Mouse (Mus musculus) forebrain, postnatal 0 days (tissue): ENCODE data around the gene Ltbp3. TPM values are rescaled to one million over a fixed set of nuclear protein-coding genes. Genes with fewer than 3 reads are reported as not detected.

ENCODE experiments used
- ATAC-seq: fragments of 200-750 bp; cut with Nextera tagmentation; 2 replicates; pipeline ENCODE4 v1.8.0; 2017; ENCODE audit warnings: mild to moderate bottlenecking, moderate library complexity
- DNase-seq: peaks from one replicate; pipeline ENCODE4 v3.0.0-alpha.2; 2015
- H3K27ac ChIP-seq: fragments of 300-500 bp; sonication (generic); 2 replicates; pipeline ENCODE4 v1.5.1; 2014; ENCODE audit warnings: low read depth, mild to moderate bottlenecking, antibody characterized with exemption, low read length, moderate library complexity, mixed read lengths
- H3K27me3 ChIP-seq: fragments of 300-500 bp; sonication (generic); 2 replicates; pipeline ENCODE4 v1.6.1; 2014; ENCODE audit warnings: mild to moderate bottlenecking, low read length, mixed read lengths; ENCODE audit not compliant: insufficient read depth
- H3K36me3 ChIP-seq: fragments of 300-500 bp; sonication (generic); 2 replicates; pipeline ENCODE4 v1.6.1; 2014; ENCODE audit warnings: mild to moderate bottlenecking, moderate library complexity; ENCODE audit not compliant: insufficient read depth
- H3K4me1 ChIP-seq: fragments of 300-500 bp; sonication (generic); 2 replicates; pipeline ENCODE4 v1.6.1; 2014; ENCODE audit warnings: antibody characterized with exemption; ENCODE audit not compliant: insufficient read depth
- H3K4me2 ChIP-seq: fragments of 300-500 bp; sonication (generic); 2 replicates; pipeline ENCODE4 v1.6.1; 2014; ENCODE audit warnings: low read depth, mild to moderate bottlenecking, moderate library complexity
- H3K4me3 ChIP-seq: fragments of 300-500 bp; sonication (generic); 2 replicates; pipeline ENCODE4 v1.5.1; 2014; ENCODE audit warnings: low read depth, low read length, mixed read lengths
- H3K9ac ChIP-seq: fragments of 300-500 bp; sonication (generic); 2 replicates; pipeline ENCODE4 v1.6.1; 2014; ENCODE audit warnings: mild to moderate bottlenecking
- H3K9me3 ChIP-seq: fragments of 300-500 bp; sonication (generic); 2 replicates; pipeline ENCODE4 v1.6.1; 2016; ENCODE audit warnings: low read length
- CTCF ChIP-seq: sonication (generic); IDR thresholded peaks from 2 replicates; pipeline ENCODE4 v1.5.1; 2016; ENCODE audit warnings: antibody characterized with exemption, control low read depth, low read depth
- WGBS: fragments of 180-500 bp; shearing (Covaris S2); extraction: QIAGEN DNeasy Blood & Tissue Kit; methylation state at CpG from one replicate; pipeline ENCODE4 v1.1.7; 2014; 5-methylcytosine and 5-hydroxymethylcytosine counted together
- polyA plus RNA-seq: library from polyadenylated mRNA; unstranded; fragments of >200 nt; fragmentation: Nextera tagmentation; extraction: Ambion mirVana; gene quantifications from 2 replicates; pipeline ENCODE4 v1.2.1, GENCODE M21; 2015
- total RNA-seq: library from RNA; depleted of rRNA; stranded (reverse); fragments of >200 nt; gene quantifications from 2 replicates; pipeline ENCODE4 v1.2.3, GENCODE M21; 2014

The Ltbp3 gene
- total and polyA plus RNA-seq, 2 experiments from 2014 or later: 12.4 to 22.7 TPM

DNA sequence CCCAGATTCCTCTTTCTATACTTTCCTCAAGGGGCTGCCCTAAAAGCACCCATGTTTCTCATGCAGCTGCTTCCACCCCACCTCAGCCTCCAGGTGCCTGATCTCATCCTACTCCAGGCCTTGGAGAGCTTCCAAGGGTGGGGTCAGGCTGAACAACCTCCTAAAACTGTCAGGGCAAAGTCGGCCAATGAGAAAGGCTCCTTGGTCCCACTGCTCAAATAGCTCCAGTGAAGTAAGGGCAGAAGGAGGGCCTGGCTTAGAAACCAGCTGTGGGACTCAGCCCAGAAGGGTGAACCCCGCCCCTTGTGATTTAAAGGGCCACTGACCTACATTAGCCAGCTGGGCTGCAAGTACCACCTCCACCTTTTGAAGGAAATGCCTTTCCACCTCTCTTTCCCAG is 27.0 kb upstream of the Ltbp3 start:
- no peak for TF ChIP-seq CTCF
- Histone ChIP-seq H3K4me3 (no peak overlapping the region), H3K9ac (no peak overlapping the region), H3K9me3 (no peaks in the 10 kb centered on the region), H3K27ac (no peak overlapping the region), H3K36me3 (peaks cover 46% of the 10 kb centered on the region), H3K4me2 (peak overlapping the region; percentile 57), H3K27me3 (no peaks in the 10 kb centered on the region), H3K4me1 (peaks cover 9% of the 10 kb centered on the region)
- DNase-seq (no peak), ATAC-seq (no peak)
- 17% methylated on average over 2 of the region's 2 CpGs for WGBS

DNA sequence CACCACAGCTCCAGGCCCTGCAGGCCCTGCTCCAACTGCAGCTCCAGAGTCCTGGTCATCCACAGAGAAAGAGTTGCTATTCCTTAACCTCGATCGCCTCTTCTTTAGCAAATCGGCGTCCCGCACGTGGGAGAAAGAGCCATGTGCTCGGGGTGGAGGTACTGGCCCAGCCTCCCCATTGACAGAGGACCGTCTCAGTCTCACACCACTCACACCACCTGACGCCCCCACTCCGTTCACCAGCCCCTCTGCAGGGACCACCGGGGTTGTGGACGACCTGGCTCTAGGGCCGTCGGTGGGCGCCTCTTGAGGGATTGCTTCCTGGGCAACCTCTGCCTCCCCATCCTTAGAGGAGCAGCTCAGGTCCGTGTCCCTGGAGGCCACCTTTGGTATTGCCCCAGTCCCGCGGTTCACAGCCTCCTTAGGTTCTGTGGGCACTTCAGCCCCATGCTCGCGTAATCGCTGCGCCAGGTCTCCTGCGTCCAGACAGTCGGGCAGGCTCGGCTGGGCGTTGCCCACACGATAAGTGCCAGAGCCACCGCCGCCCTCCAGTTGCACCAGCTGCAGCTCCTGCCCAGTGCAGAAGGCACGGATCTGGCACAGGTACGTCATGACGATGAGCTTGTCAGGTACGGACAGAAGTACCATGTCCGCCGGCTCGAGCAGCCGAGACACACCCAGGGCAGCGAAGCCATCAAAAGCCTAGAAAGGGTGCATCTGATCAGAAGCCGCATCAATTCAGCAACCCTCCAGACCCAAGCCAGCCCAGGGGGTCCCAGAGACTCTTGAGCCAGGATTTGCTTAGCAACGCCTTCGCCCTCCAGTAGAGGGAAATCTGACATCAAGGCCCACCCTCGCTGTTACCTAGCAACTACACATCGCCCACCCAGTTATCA is 24.7 kb upstream of the Ltbp3 start:
- peak overlapping the region; percentile 61 for H3K9ac ChIP-seq
- ATAC-seq (peak; percentile 92), DNase-seq (peak; percentile 75)
- H3K27me3 ChIP-seq: no peaks in the 10 kb centered on the region
- peak overlapping the region; percentile 67 for H3K27ac ChIP-seq
- peaks cover 47% of the 10 kb centered on the region for H3K36me3 ChIP-seq
- 19% methylated on average over 43 of the region's 43 CpGs for whole genome bisulfite sequencing
- H3K4me1 ChIP-seq: peaks cover 9% of the 10 kb centered on the region
- H3K4me2 ChIP-seq: peak overlapping the region; percentile 57
- H3K4me3 ChIP-seq: peak overlapping the region; percentile 40
- no peaks in the 10 kb centered on the region for H3K9me3 ChIP-seq
- TF ChIP-seq CTCF: peak; percentile 59

DNA sequence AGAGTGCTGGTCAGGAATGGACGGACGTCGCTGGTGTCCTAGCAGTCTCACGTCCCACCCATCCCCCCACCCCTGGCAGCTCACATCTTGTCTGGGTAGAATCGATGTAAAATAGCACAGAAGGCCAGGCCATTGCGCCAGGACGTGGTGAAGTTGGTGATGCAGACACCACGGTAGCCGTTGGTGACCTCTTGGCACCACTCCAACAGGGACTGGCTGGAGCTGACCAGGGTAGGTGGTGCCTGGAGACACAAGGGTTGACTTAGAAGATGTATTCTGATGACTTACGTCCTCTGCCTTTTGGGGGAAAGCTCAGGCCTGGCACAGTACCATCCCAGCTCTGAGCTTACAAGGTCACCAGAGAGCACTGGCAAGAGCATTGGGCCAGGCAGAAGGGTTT is 23.7 kb upstream of the Ltbp3 start:
- ATAC-seq (no peak), DNase-seq (no peak)
- WGBS: 50% methylated on average over 10 of the region's 10 CpGs
- no peaks in the 10 kb centered on the region for H3K9me3 ChIP-seq
- peaks cover 9% of the 10 kb centered on the region for H3K4me1 ChIP-seq
- peak overlapping the region; percentile 57; the same call in 1 of the 2 replicates for H3K4me2 ChIP-seq
- H3K9ac ChIP-seq: no peak overlapping the region
- peak overlapping the region; percentile 45; the same call in 1 of the 2 replicates for H3K27ac ChIP-seq
- H3K4me3 ChIP-seq: no peak overlapping the region
- H3K36me3 ChIP-seq: peaks cover 47% of the 10 kb centered on the region
- no peaks in the 10 kb centered on the region for H3K27me3 ChIP-seq
- TF ChIP-seq CTCF: no peak

DNA sequence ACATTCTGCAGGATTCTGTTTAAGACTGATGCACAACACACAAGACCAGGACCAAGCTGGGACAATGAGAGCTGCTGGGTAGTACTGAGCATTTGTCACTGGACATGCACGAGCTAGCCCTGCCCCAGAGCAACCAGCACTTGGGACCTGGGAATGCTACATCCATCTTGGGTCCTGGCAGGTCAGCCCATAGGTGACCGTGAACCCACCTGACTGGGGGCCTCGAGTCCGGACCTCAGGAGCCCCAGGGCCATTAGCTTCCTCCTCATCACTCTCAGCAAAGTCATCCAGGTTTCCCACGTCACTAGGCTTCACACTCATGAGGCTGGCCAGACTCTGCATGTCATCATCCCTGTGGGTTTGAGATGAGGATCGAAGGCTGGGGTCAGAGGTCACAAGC is 19.5 kb upstream of the Ltbp3 start:
- H3K4me1 ChIP-seq: peaks cover 10% of the 10 kb centered on the region
- no peak overlapping the region for H3K4me2 ChIP-seq
- 93% methylated on average over 6 of the region's 6 CpGs for WGBS
- H3K36me3 ChIP-seq: peaks cover 62% of the 10 kb centered on the region
- no peak overlapping the region for H3K27ac ChIP-seq
- H3K9me3 ChIP-seq: no peaks in the 10 kb centered on the region
- H3K27me3 ChIP-seq: no peaks in the 10 kb centered on the region
- no peak for ATAC-seq
- H3K9ac ChIP-seq: no peak overlapping the region
- DNase-seq: no peak
- no peak for TF ChIP-seq CTCF
- H3K4me3 ChIP-seq: no peak overlapping the region

DNA sequence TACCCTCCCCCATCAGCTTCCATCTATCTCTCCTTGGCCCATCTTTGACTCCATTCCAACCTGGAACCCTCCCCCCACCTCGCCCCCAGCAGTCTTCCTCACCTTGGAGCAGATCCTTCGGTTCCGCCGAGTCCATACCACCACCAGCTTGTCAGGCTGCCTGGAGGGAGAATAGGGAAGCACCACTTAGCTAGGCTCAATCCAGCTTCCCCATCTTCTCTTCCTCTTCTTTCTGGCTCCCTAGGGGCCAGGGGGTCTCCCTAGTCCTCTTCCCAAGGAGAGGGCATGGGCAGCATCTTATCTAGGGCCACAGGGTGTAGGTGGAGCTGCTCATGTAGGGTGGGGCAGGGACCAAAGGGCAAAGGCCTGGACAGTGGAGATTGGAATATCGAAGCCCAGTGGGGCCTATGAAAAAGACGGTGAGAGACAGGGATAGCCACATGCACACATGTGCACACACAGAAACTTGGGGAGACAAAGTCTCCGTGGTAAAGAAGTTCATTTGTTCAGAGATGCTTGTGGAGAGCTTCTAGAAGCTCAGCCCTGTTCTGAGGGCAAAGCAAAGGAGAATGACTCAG is 17.8 kb upstream of the Ltbp3 start:
- no peak overlapping the region for H3K4me2 ChIP-seq
- DNase-seq: no peak
- no peaks in the 10 kb centered on the region for H3K27me3 ChIP-seq
- no peak for ATAC-seq
- peaks cover 55% of the 10 kb centered on the region for H3K36me3 ChIP-seq
- H3K4me3 ChIP-seq: no peak overlapping the region
- no peak for TF ChIP-seq CTCF
- no peak overlapping the region for H3K9ac ChIP-seq
- 92% methylated on average over 7 of the region's 7 CpGs for WGBS
- no peaks in the 10 kb centered on the region for H3K9me3 ChIP-seq
- H3K27ac ChIP-seq: no peak overlapping the region
- H3K4me1 ChIP-seq: peaks cover 20% of the 10 kb centered on the region

DNA sequence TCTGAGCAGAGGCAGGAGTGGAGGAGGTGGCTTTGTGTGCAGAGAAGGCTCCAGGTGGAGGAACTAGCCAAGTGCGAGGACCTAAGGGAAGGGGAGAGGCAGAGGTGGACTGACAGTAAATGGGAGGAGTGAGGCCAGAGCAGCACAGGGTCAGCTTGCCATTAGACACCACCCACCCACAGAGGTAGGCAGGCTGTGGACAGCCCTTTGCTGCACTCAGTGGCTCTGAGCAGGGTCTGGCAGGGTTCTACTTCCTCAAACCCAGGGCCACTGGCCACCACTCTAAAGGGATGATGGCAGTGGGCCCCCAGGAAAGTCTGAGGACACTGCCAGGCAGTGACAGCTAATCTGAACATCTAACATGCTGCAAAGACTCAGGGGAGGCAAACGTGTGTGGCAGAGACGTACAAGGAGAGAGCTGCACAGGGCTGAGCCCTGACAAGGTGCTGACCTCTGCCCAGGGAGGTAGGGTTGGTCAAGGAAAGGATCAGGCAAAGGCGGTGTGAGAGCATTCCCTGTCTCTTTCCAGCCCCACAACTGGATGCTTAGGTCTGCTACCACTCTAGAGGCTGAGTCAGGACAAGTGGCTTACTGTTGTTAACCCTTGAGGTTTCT is 16.7 kb upstream of the Ltbp3 start:
- peaks cover 49% of the 10 kb centered on the region for H3K36me3 ChIP-seq
- TF ChIP-seq CTCF: no peak
- no peak overlapping the region for H3K9ac ChIP-seq
- H3K4me2 ChIP-seq: no peak overlapping the region
- no peak for DNase-seq
- H3K27me3 ChIP-seq: no peaks in the 10 kb centered on the region
- H3K27ac ChIP-seq: no peak overlapping the region
- H3K9me3 ChIP-seq: no peaks in the 10 kb centered on the region
- H3K4me3 ChIP-seq: no peak overlapping the region
- H3K4me1 ChIP-seq: peaks cover 20% of the 10 kb centered on the region
- ATAC-seq: no peak
- WGBS: 75% methylated on average over 4 of the region's 4 CpGs

GRCm38 (mm10) chr19:5724549-5724941 is 16.2 kb upstream of the Ltbp3 start:
- Histone ChIP-seq H3K27ac (no peak overlapping the region), H3K4me2 (0 out of 2 replicates have a peak overlapping the region, but pooled peaks have one; percentile 99), H3K4me3 (no peak overlapping the region), H3K9ac (no peak overlapping the region), H3K9me3 (no peaks in the 10 kb centered on the region), H3K4me1 (peaks cover 20% of the 10 kb centered on the region), H3K27me3 (no peaks in the 10 kb centered on the region), H3K36me3 (peaks cover 44% of the 10 kb centered on the region)
- no peak for TF ChIP-seq CTCF
- ATAC-seq: no peak
- no peak for DNase-seq
- 81% methylated on average over 7 of the region's 7 CpGs for WGBS
